Mouse (Mus musculus) cerebellum, adult 9-10 months (tissue): Measurements from ENCODE around the gene Pde4b.

Experiments used
- DNase-seq: peaks from one replicate; pipeline ENCODE4 v3.0.0; 2022

The Pde4b gene

DNA sequence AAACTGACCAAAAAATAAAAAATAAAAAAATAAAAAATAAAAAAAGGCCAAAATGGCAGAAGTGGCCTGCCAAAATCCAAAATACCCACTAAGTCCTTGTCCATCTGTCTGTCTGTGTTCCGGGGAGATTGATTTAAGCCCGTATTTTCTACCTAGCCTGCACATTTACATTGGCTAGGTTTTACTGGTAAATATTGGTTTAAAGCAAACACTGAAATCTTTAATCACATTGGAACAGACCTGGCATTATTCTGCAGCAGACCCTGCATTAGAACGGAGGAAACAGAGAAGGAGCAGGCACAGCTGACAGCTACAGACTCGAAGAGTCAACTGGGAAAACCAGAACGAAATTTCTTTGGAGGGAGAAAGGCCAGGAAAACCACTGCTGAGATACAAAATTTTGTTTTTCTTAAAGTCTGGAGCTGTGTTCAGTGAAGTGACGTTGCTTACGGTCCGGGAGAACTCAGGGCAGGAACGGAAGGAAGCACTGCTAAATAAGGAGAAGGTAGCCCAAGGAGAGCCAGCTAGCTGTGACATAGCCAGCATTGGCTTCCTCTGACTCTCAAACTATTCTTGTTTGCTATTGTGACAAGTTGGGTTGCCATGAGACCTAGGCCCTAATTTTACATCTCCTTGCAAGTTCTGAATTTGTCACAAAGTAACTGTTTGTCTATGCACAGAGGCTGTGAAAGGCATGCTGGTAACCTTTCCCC is 470.3 kb downstream of the Pde4b start:
- no peak for DNase-seq

DNA sequence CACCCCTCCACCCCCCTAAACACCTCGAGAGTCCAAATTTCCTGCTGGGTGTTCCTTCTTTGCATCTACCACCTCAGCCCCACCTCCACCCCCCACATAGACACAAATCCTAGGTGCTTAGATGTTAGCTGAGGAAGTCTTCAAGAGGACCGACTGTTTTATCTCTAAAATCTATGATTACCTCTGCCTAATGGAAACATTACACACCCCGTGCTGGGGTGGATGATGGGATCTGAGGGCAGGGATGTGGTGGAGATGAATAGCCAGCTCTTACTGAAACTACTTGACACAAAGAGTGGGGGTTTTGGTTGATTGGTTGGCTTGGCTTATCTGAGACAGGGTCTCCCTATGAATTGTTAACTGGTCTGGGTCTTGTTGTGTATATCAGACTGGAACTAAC is 471.0 kb downstream of the Pde4b start:
- DNase-seq, result no peak

DNA sequence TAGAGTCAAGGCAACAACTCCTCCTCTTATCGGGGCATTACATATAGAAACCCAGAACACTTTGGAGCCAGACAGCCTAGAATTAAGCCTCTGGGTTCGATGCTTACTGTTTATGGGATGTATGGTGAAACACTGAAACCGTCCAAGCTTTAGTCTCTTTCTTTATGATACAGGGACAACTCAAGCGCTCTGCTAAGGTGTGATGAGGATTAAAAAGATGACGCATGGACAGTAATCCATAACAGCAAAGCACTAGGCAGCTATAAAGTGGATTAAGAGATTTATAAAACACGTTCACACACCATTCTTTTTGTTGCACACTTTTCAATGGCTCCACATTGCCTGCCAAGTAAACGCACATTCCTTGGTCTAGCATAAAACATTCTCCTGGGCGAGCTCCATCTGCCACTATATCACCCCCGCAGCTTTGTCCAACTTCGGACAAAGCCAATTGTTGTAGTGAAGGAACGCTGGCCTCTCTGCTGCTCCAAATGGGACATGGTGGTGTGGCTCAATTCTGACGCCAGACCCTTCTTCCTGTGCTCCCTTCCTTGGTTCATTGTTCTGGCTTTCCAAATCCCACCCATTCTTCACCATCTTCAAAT is 473.4 kb downstream of the Pde4b start:
- DNase-seq, result peak; percentile 66

DNA sequence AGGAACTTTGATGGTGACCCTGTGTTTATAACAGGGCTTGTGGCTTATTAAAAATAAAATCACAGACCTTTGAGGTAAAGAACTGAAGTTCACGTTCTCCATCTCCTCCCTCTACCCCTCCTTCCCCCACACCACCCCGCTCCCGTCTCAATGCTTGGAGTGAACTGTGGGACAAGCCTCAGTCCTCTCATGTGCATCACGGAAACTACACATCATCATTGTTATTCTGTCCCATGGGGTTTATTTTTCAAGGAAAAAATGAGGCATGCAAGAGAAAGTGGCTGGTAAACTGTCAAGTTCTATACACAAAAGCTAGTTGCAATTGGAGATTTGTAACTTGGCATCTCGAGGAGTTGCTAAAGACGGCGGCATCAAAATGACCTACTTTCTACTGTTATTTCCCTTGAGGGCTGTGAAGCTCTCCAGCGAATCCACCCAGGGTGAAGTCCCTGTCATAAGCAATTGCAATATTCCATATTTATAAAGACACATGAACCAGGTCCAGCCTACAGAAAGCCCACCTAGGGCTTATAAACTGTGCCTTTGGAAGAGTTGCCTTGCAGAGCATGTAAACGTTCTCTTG is 476.0 kb downstream of the Pde4b start:
- no peak for DNase-seq

DNA sequence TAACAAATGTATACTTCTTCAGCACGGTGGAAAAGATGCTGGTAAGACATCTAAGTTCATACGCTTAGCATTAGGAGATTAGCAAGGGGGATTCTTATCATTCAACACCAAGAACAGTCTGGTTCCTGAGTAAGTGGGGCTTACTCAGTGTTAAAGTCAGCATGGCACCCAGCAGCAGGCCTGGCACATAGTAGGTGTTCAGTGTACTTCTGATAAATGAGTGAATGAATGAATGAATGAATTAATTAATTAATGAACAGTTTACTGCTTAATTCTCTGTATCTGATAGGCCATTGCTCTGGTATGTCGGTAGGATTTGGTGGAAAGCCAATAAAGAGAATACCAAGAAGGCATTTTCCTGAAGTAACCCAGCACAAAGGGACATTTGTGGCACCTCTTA is 476.9 kb downstream of the Pde4b start:
- DNase-seq, result no peak

DNA sequence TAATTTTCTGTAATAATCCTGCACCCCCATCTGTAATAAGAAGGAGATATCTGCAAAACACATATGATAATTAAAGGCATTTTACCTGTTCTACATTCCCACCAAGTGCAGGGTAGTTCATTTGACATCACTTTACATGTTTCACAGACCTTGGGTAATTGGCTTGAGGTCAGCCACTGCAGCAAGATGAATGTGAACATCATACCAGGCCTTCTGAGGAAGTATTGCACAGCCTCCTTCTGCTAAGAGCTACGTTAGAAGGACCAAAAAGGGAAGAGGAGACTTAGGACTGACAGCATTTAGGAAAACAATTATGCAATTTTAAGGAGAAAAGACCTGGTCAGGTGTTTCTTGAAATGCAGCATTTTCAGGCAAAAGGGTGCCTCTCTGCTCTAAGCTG is 479.1 kb downstream of the Pde4b start:
- DNase-seq, result no peak

DNA sequence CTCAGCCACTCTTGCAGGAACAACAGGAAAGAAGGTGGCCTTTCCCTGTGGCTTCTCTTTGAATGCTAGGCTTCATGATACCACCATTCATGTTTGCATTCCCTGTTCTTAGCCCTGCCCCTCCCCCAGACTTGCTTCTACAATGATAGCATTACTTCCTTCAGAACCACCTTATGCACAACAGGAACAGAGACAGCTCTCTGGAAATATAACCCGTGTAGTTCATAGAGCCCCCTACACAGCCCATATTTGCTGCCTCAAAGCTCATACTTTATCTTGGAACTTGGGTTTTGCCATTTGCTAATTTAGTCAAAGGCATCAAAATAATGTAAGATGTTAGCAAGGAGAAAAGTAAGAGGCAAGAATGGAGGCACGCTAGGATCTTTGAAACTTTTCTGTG is 479.8 kb downstream of the Pde4b start:
- DNase-seq, result no peak

DNA sequence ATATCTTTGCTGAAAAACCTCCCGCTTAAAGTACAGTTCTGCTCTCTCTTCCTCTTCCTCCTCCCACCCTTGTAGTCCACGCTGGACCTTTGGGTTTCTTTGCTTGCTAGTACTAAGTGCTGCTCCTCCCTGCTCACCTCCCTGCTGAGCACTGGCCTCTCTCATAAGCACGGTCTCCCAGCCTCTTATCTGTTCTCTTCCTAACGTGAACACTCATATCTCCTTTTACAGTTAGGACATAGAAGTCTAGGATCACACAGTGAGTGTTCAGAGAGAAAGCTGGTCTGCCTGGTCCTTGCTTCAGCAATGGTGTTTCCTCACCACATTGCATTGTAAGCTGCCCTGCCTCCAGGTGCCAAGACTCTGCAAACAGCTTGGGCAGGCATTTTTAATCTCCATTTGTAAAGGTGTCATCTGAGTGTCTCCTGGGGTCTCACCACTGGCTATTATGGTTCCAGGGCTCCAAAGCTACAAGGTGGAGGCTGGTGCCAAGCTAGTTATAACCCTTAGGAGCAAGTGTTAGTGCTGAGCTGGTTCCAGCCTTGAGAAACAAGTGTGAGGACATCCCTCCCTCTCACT is 480.4 kb downstream of the Pde4b start:
- DNase-seq, result no peak

DNA sequence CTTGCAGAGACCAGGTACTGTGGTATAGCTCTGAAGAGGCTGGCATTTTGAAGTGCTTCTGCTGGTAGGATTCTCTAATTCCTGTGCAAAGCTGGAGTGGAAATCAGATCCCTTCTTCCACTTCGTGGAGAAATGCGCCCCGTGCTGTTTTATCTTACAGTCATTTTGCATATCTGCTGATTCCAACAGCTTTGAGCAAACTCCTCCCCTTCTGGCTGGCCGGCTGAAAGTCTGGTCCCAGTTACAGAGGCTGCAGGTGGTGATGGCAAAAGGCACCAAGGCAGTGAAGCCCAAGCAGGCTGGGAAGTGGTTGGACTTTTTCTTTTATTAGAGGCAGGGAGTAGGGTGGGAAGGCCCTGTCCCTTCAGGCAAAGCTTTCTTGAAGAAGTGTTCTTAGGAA is 481.2 kb downstream of the Pde4b start:
- peak; percentile 86 for DNase-seq

DNA sequence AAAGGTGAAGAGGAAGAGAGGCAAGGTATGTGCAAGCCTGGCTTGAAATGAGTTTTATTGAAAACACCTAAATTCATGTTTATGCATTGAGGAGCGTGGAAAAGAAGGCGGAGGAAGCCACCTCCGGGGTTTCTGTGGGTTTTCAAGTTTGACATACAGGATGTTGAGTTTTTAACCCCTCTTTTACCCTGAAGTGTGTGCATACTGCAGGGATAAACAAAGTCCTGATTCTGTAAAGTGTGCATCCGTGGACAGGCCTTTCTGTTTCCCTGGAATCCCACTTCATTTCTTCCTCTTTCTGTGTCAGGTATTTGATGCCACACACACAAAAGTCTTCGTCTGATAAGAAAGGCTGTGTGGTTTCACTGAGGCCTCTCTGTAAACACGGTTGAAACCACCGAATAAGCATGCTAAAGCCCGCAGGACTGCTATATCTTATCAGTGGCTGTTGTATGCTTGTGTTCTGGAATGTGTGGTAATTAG is 481.8 kb downstream of the Pde4b start:
- no peak for DNase-seq

DNA sequence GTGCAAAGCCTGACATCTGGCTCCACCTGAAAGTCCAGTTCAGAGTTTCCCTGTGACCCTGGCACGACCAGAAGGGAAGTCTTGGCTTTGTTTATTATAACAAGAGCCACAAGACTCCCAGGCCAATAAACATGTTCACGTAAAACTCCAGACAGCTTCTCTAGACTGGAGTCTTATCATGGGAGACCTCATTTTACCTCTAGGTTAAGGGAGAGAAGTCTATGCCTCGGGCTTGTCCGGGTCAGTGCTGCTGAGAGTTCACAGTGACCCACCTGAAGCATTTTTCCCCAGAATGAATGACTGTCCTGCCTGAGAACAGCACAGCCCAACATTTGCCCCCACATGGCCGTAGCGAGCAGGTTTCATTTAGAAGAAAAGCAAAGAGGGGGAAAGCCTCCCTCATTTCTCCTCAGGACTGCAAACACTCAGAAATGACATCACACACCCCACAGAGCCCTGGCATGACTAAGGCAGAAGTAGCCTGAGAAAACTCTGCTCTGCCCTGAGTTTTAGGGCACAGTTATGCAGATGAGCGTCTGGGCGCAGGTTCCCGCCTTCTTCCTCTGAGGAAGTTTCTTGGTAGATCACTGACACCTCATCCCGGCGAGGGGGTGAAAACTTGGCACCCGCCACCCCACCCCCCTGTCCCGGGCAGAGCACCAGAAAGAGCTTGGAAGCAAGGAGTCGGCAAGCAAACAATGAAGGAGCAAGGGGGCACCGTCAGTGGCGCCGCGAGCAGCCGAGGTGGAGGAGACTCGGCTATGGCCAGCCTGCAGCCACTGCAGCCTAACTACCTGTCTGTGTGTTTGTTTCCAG is 482.8 kb downstream of the Pde4b start:
- DNase-seq, result peak; percentile 63

DNA sequence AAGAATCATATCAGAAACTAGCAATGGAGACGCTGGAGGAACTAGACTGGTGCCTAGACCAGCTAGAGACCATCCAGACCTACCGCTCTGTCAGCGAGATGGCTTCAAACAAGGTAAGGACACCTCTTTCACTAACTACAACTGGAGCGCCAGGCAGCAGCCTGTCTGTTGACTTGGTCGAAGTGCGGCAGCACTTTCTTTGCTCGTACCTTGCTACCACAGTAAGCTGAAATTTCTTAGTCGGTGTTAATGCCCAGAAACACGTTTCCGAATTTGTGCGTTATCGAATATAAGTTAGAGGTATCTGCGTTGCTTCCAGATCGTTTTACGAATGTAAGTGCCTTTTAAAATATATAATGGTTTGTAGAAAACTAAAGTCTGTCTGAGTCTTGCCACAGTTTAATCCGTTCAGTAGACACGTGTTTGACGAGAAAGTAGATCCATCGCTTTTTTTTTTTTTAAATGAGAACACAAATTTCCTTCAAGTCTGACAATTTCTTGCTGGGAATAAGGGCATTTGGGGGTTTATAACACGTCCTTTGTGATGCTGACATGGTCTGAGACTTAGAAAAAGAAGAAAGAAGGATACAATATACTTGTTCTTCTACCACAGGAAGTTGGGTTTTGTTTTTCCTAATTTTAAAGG is 483.5 kb downstream of the Pde4b start:
- DNase-seq, result no peak

DNA sequence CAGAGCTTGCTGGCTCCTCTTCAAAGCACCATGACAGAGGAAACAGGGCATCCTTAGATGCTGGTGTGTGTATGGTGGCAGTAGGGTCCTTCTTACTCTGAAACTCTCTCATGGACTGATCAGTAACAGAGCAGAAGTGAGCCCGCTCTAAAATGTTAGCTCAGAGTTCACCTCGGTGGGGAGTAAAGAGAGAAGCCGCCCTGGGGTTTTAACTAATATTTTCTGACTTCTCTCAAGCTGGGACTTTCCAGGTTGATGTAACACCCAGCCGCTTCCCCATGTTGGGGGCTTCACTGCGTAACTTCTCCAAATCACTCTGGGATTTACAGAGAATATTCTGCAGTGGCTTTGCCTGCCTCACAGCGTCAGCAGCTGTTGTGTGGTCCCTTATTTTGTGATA is 484.7 kb downstream of the Pde4b start:
- DNase-seq, result no peak

DNA sequence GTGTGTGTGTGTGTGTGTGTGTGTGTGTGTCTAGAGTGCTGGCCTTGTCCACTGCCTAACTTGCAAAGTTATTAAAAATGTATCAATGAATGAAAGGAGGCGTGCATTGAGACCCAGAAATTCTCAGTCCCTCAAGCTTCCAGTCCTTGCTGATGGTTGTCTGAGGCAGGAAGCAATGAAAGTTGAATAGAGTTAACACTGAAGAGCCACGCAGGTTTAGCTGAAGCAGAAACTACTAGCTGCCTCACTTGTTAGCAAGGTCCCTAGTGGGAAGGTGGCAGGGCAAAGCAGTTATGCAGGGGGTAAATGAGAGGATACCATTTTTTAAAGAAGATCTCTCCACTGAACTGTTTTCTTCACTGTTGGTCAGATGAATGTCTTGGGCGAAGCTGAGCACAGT is 485.2 kb downstream of the Pde4b start:
- no peak for DNase-seq

DNA sequence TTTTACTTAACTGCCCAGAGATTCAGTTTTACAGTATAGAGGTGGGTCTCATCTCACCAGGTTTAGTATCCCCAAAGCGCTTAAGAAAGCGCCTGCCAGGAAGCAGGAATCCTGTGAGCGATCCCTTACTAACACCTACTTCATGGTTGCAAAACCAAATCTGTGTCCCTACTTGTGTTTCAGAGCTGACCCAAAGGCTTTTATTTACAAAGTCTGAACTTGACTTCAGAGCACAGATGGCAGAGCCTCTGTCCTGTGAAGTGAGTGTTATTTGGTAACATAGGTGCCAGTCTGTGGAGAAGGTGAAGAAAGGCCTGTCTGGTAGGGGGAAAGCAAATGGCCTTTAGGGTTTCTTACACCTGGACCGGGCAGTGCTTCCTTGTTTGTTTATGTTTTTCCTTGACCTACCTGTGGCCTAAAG is 486.0 kb downstream of the Pde4b start:
- DNase-seq, result no peak

DNA sequence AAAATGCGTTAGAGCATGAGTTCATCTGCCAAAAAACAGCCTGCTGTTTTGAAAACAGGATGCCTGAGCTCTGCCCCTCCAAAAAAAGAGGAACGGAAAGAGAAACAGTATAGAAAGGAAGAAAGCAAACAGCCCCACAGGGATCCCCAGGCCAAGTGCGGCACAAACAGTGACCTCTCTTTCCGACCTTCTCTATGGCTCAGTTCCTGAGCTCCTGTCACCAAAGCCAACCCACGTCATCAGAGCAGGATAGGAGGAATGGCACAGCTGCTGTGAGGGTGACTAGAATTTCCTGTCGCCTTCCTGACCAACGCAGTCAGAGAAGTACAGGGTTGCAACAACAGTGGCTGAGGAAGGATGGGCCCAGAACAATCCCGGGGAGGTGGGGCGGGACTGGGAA is 486.9 kb downstream of the Pde4b start:
- DNase-seq, result peak; percentile 50

DNA sequence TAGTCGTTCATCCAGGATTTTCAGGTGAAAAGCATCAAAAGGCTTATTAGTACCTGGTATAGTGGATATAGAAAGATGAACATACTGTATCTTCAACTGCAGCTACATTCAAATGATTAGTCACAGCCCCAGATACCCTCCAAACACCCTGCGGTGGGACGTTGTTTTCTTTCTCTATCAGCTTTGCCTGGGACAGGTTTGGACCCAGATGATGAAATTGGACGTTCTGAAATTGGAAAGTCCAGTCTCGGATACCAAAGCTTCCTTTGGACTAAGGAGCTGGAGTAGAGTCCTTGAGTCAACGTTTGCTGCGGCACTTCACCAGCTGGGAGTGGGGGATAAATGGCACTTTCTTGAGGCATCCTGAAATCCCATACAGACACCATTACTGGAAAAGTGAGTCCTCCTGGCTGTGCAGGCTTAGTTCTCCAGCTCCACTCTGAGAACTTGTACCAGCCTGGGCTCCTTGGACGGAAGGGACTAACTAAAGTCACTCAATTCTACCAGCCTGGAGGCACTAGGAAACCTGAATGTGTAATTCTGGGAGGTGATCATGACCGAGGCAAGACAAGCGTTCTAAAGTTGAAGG is 487.4 kb downstream of the Pde4b start:
- no peak for DNase-seq

DNA sequence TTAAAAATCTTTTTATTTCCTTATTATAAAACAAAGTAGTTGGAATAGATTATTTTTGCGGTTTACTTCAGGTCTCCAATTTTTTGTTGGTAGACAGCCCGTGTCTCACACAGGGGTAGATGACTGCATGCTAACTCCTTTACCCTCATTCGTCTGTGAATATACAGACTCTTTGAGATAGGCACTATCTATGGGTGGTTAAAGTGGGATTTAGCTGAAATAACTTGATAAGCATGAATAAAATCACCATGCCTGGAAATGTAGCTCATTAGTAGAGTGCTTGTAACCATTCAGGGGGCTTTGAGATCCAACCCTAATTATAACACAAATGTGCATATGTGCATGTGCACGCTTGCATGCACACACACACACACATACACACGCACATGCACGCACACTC is 488.8 kb downstream of the Pde4b start:
- no peak for DNase-seq

DNA sequence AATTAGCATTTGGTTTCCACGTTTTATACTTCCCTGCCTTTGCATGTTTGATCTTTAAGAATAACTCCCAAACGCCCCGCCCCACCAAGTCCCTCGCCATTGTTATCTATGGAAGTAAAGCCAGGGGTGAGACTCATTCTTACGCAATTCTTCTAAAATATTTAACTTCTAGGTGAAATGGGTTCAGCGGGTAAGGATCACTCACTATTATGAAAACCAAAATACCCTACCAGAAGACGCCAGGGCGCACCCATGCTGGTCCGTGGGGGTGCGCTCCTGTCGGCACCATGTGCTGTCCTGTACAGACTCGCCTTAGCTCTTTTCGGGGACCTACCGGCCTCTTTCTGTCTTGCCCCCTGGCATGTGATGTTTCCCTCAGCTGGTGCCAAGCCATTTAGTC is 490.3 kb downstream of the Pde4b start:
- no peak for DNase-seq

DNA sequence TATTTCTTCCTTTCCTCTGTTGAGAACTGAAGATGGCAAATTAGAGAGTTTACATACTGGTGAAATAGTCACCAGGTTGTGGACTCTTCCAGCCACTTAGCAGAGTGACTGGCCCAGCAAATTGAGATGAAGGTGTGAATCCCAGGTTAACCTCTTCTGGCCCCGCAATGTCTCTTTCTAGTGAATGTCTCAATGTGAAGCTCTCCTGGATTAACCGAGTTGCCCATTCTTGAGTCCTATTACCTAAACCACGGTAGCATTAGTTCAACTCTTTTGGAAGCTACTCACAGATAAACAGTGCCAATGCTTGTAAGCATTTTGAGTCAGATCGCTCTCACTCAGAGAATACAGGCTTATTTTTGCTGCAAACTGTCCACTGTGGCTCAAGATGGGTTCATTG is 491.7 kb downstream of the Pde4b start:
- no peak for DNase-seq

DNA sequence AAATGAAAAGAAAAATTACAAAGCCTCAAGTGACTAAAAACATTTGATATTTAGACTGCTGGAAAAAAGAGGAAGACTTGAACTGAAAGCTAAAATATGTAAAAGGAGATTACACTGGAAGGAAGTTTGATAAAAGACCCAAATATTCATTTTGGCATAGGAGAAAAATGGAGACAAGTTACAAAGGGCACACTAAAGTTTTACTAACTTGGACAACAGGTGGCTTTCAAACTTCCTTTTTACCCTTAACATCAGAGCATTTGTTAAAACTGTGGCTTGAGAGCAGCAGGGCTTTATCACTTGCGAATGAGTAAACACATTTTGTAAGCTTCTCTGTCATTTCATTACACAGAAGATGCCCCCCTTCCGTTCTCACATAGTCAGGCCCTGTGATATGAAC is 492.4 kb downstream of the Pde4b start:
- no peak for DNase-seq

DNA sequence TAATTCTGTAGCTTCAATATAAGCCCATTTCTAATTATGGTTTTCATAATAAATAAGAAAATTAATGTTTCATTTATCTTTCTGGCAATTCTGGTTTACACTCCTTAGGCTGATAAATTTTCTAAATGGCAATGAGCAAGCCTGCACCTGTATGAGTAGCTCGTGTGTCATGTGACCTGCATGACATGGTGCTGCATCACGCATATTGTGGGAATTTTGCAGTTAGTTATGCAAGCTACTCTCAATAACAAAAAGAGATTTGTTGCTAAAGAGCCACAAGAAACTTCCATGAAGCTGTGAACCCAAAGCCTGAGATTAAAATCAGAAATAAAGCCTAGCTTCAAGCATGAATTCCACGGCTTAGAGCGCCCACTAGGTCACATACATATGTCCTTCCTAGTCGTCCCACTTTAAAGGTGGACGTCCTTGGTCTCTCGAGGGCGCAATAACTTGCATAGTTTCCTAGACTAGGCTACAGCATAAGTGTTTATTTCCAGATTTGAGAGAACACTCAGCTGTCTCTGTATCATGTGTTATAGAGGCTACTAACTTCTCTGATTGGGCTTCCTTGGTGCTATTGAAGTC is 494.9 kb downstream of the Pde4b start:
- DNase-seq, result no peak
